Mouse (Mus musculus) myocyte (in vitro differentiated cells): ENCODE results near the gene Gramd1a.

ENCODE experiments used
- CEBPB ChIP-seq: IDR thresholded peaks from 2 replicates; pipeline ENCODE4 v1.6.1; 2011; ENCODE audit warnings: mild to moderate bottlenecking, moderate library complexity; ENCODE audit not compliant: poor library complexity, insufficient read depth, severe bottlenecking
- E2F4 ChIP-seq: IDR thresholded peaks from one replicate; pipeline ENCODE4 v1.6.1; 2011; ENCODE audit warnings: mild to moderate bottlenecking, control low read depth, moderate library complexity; ENCODE audit not compliant: insufficient read depth
- MAX ChIP-seq: IDR thresholded peaks from one replicate; pipeline ENCODE4 v1.6.1; 2011; ENCODE audit warnings: low read depth, mild to moderate bottlenecking, control low read depth
- MYOD1 ChIP-seq, 3 experiments: IDR thresholded peaks; one replicate each; pipeline ENCODE4 v1.6.1; 2011; ENCODE audit warnings: control low read depth in 2 of 3, low read depth in 2 of 3, mild to moderate bottlenecking in 2 of 3, moderate library complexity in 1 of 3; ENCODE audit not compliant: insufficient read length in 2 of 3, control insufficient read depth in 1 of 3
- MYOG ChIP-seq, 3 experiments: IDR thresholded peaks; one replicate each; pipeline ENCODE4 v1.6.1; 2011; ENCODE audit warnings: control low read depth in 2 of 3, low read depth in 2 of 3, mild to moderate bottlenecking in 2 of 3; ENCODE audit not compliant: insufficient read length in 2 of 3, control insufficient read depth in 1 of 3, insufficient read depth in 1 of 3
- POLR2A ChIP-seq: IDR thresholded peaks from one replicate; pipeline ENCODE4 v1.6.1; 2011; ENCODE audit warnings: low read depth, mild to moderate bottlenecking, control low read depth, moderate library complexity; ENCODE audit not compliant: insufficient read length
- REST ChIP-seq: IDR thresholded peaks from one replicate; pipeline ENCODE4 v1.6.1; 2011; ENCODE audit warnings: mild to moderate bottlenecking, control low read depth, moderate library complexity; ENCODE audit not compliant: insufficient read depth, insufficient read length
- SRF ChIP-seq: IDR thresholded peaks from one replicate; pipeline ENCODE4 v1.6.1; 2011; ENCODE audit warnings: low read depth; ENCODE audit not compliant: control insufficient read depth, insufficient read length
- TCF12 ChIP-seq: IDR thresholded peaks from one replicate; pipeline ENCODE4 v1.6.1; 2011; ENCODE audit warnings: mild to moderate bottlenecking, control low read depth; ENCODE audit not compliant: poor library complexity, insufficient read depth, severe bottlenecking
- TCF3 ChIP-seq: IDR thresholded peaks from one replicate; pipeline ENCODE4 v1.6.1; 2011; ENCODE audit warnings: low read depth, control low read depth; ENCODE audit not compliant: insufficient read length
- USF1 ChIP-seq: IDR thresholded peaks from one replicate; pipeline ENCODE4 v1.6.1; 2011; ENCODE audit warnings: low read depth, mild to moderate bottlenecking, control low read depth, moderate library complexity

- TF ChIP-seq MAX: no peak
- TF ChIP-seq CEBPB: no peak
- TF ChIP-seq USF1: no peak
- no peak for TF ChIP-seq POLR2A
- no peak for TF ChIP-seq MYOD1 (IDR thresholded peaks at IDR 0.05; ENCODE audit: control insufficient read depth in 1 of 3, insufficient read length in 2 of 3, low read depth in 2 of 3)
- TF ChIP-seq E2F4: no peak
- no peak for TF ChIP-seq TCF3
- TF ChIP-seq REST: no peak
- TF ChIP-seq MYOG (IDR thresholded peaks at IDR 0.05; ENCODE audit: control insufficient read depth in 1 of 3, insufficient read depth in 1 of 3, insufficient read length in 2 of 3, low read depth in 2 of 3): no peak
- no peak for TF ChIP-seq SRF
- TF ChIP-seq TCF12: no peak
Observed at GRCm38 (mm10) chr7:31107781-31108180, 47.9 kb downstream of the Gramd1a start.
